Mouse (Mus musculus) lung, embryonic 14.5 days (tissue): ENCODE measurements at regions not wholly inside any gene's neighbourhood (a gene's known extent, or its start where the extent isn't known, plus 50 kb on each side); places are given as distances from the start of the nearest gene placed in this dataset.

Experiments used
- ATAC-seq: fragments of 200-750 bp; cut with Nextera tagmentation; 2 replicates; pipeline ENCODE4 v1.8.0; 2017; ENCODE audit warnings: mild to moderate bottlenecking, moderate TSS enrichment, moderate library complexity; ENCODE audit not compliant: insufficient read depth
- DNase-seq: peaks from one replicate; pipeline ENCODE4 v3.0.0-alpha.2; 2015
- H3K27ac ChIP-seq: fragments of 300-500 bp; sonication (generic); 2 replicates; pipeline ENCODE4 v1.5.1; 2014; ENCODE audit warnings: low read depth, mild to moderate bottlenecking, moderate library complexity
- H3K27me3 ChIP-seq: fragments of 300-500 bp; sonication (generic); 2 replicates; pipeline ENCODE4 v1.6.1; 2014; ENCODE audit warnings: low read length, control low read depth; ENCODE audit not compliant: insufficient read depth
- H3K36me3 ChIP-seq: fragments of 300-500 bp; sonication (generic); 2 replicates; pipeline ENCODE4 v1.6.1; 2014; ENCODE audit warnings: control low read depth; ENCODE audit not compliant: insufficient read depth
- H3K4me1 ChIP-seq: fragments of 300-500 bp; sonication (generic); 2 replicates; pipeline ENCODE4 v1.6.1; 2014; ENCODE audit warnings: antibody characterized with exemption, control low read depth; ENCODE audit not compliant: insufficient read depth
- H3K4me2 ChIP-seq: fragments of 300-500 bp; sonication (generic); 2 replicates; pipeline ENCODE4 v1.6.1; 2014; ENCODE audit warnings: mild to moderate bottlenecking
- H3K4me3 ChIP-seq: fragments of 300-500 bp; sonication (generic); 2 replicates; pipeline ENCODE4 v1.5.1; 2014; ENCODE audit warnings: low read depth, low read length
- H3K9ac ChIP-seq: fragments of 300-500 bp; sonication (generic); 2 replicates; pipeline ENCODE4 v1.6.1; 2014
- H3K9me3 ChIP-seq: fragments of 300-500 bp; sonication (generic); 2 replicates; pipeline ENCODE4 v1.6.1; 2016; ENCODE audit warnings: low read depth, low read length, control low read depth
- CTCF ChIP-seq: IDR thresholded peaks from 2 replicates; pipeline ENCODE4 v1.5.1; 2016; ENCODE audit warnings: antibody characterized with exemption, low read depth
- WGBS: fragments of 180-500 bp; shearing (Covaris S2); extraction: QIAGEN DNeasy Blood & Tissue Kit; methylation state at CpG from one replicate; pipeline ENCODE4 v1.1.7; 2014; 5-methylcytosine and 5-hydroxymethylcytosine counted together

DNA sequence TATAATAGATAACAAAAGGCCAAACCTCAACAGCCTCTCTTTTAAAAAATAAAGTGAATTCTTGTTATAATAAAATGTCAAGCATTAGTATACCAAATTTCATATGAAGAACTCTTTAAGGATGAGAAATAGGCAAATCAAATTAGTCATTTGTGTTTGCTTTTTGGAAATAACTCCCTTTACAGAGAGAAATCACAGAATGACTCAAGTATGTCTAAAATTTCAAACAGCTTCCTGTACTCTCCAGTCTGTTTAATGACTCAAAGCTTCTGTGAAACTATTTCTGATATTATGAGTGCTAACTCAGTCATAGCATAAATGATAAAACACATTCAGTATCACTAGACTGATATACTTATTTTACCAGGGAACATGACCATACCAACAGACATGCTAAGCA is 217.7 kb downstream of the Rps12 start:
- H3K36me3 ChIP-seq: no peaks in the 10 kb centered on the region
- TF ChIP-seq CTCF: no peak
- DNase-seq: no peak

DNA sequence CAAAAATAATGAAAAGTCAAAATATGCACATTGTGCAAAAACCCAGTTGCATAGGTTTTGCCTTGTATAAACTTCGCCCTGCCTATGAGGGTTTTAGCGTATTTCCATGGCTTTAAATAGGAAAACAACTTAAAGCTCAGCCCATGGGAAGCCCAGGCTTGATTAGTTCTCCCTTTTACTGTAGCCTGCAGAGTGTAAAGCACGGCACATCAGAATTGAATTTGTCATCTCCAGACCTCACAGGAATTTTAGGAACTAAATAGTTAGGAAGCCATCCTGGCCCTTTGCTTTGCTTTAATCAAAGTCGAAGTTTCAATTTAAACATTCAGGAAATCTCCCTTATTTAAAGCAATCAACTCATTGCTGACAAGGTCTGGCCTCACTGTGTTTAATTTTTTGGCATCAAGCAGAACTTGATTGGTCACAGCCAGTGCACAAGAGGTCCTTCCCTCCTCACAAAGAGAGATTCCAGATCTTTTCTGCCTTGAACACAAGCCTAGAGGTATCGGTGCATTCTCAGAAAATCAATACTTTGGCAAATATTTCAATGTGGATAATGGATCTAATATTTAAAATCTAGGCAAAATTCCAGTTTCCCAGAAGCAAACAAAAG is 211.8 kb upstream of the Eya4 start:
- Histone ChIP-seq H3K36me3 (no peaks in the 10 kb centered on the region), H3K4me3 (no peak overlapping the region), H3K9ac (no peak overlapping the region), H3K9me3 (no peaks in the 10 kb centered on the region), H3K4me2 (no peak overlapping the region), H3K4me1 (peaks cover 4% of the 10 kb centered on the region; the same call in 1 of the 2 replicates), H3K27ac (no peak overlapping the region), H3K27me3 (no peaks in the 10 kb centered on the region)
- ATAC-seq (no peak), DNase-seq (no peak)
- TF ChIP-seq CTCF: no peak
- WGBS: 77% methylated on average over 5 of the region's 5 CpGs

More for the DNA sequence above, 217.7 kb downstream of the Rps12 start:
- Histone ChIP-seq H3K4me1 (no peaks in the 10 kb centered on the region), H3K4me3 (no peak overlapping the region), H3K9ac (no peak overlapping the region), H3K4me2 (no peak overlapping the region), H3K27ac (no peak overlapping the region), H3K27me3 (no peaks in the 10 kb centered on the region), H3K9me3 (no peaks in the 10 kb centered on the region)
- ATAC-seq: no peak

DNA sequence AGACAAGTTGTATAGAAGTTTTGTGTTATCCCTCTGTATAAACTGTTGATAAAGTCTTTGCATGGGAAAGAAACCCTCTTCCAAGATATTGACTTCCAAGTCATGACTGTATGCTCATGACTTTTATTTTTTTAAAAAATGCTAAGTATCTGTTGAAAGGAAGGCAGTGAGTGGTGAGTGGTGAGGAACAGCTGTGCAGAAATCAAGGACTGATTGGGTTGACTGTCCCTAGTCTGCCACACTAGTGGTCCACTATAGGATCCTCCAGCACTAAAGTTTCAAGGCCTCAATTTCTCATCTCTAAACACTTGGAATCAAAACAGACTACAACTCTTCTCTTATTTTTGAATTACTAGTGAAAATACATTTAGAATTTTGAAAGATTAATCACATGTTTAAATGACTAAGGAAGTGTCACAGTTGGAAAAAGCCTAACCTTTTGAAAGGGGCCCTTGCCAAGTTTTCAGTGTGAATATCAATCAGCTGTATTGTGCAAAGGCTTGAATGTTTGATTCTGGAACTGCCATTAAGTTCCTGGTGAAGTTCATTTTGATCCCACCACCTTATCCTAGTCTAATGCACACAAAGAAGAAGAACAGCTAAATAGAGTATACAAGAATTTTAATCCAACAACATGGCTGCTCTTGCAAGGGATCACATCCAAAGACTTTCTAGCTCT is 209.5 kb upstream of the Eya4 start:
- TF ChIP-seq CTCF: no peak
- ATAC-seq (peak; percentile 91), DNase-seq (peak; percentile 84)
- Histone ChIP-seq H3K27me3 (no peaks in the 10 kb centered on the region), H3K36me3 (no peaks in the 10 kb centered on the region), H3K27ac (no peak overlapping the region), H3K4me1 (peaks cover 7% of the 10 kb centered on the region; the same call in 1 of the 2 replicates), H3K9me3 (no peaks in the 10 kb centered on the region), H3K4me2 (no peak overlapping the region), H3K9ac (no peak overlapping the region), H3K4me3 (no peak overlapping the region)

DNA sequence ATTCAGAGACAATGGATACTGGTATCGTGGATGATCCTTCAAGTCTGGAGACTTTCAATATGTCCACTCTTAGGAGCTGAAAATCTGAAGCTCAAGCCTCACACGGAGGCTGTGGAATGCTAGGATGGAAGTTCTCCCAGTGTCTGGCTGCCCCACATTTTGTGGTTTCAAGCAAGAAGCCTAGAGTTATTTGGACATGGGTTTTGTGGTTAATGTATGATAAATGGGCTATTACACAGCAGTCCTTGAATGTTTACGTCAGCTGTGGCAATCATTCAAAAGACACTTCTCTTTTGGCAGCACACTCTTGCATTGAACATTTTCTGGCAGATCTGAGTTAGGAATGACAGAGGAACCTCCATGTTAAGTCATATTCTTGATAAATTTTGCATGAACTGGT is 207.2 kb upstream of the Eya4 start:
- no peaks in the 10 kb centered on the region for H3K36me3 ChIP-seq
- DNase-seq: peak; percentile 91
- no peak overlapping the region for H3K27ac ChIP-seq
- WGBS: 38% methylated on average over 3 of the region's 3 CpGs
- peaks cover 9% of the 10 kb centered on the region; the same call in 1 of the 2 replicates for H3K4me1 ChIP-seq
- H3K4me3 ChIP-seq: no peak overlapping the region
- TF ChIP-seq CTCF: no peak
- no peak overlapping the region for H3K4me2 ChIP-seq
- no peaks in the 10 kb centered on the region for H3K9me3 ChIP-seq
- H3K27me3 ChIP-seq: no peaks in the 10 kb centered on the region
- ATAC-seq: peak; percentile 71; the same call in 1 of the 2 replicates
- H3K9ac ChIP-seq: no peak overlapping the region

DNA sequence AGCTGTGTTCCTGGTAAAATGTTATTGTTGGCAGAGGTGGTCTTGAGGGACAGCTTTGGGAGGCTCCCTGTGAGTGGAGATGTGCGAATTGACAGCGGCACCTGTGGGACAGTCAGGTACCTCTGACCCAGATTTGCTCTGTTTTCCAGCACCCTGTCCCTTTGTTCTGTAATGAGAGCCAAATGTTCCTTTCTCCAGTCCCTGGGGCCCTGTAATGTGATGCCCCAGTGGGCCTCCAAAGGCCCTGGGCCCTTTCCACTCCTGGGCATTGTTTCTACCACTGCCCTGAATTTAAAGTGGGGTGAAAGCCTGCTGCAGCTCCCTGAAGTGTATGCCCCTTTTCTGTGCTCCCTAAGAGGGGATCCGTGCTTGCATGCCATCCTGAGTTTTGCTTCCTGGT is 198.6 kb upstream of the Eya4 start:
- no peak overlapping the region for H3K9ac ChIP-seq
- H3K27me3 ChIP-seq: no peaks in the 10 kb centered on the region
- no peaks in the 10 kb centered on the region for H3K36me3 ChIP-seq
- peaks cover 4% of the 10 kb centered on the region; the same call in 1 of the 2 replicates for H3K4me1 ChIP-seq
- WGBS: 37% methylated on average over 3 of the region's 3 CpGs
- no peak overlapping the region for H3K27ac ChIP-seq
- no peak for ATAC-seq
- DNase-seq: no peak
- no peak overlapping the region for H3K4me2 ChIP-seq
- H3K4me3 ChIP-seq: no peak overlapping the region
- no peaks in the 10 kb centered on the region for H3K9me3 ChIP-seq
- TF ChIP-seq CTCF: no peak

DNA sequence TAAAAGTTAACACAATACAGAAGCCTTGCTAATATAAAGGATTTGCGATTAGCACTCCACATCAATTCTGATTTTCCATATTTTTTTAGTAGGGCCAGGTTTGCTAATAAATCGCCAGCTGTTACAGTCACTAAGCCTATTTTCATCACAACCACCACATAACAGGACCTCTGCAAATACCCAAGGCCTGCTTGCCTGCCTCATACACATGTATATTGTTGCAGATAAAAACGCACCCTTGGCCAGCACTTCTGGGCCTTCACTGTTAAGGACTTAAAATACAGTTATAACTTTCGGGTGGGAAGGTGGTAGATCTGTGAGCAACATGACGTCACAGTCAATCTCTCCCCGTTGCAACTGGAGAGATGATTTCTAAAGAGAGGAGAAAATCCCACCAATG is 197.7 kb upstream of the Eya4 start:
- H3K9ac ChIP-seq: no peak overlapping the region
- H3K27me3 ChIP-seq: no peaks in the 10 kb centered on the region
- H3K9me3 ChIP-seq: no peaks in the 10 kb centered on the region
- DNase-seq: no peak
- peaks cover 4% of the 10 kb centered on the region; the same call in 1 of the 2 replicates for H3K4me1 ChIP-seq
- no peak overlapping the region for H3K4me2 ChIP-seq
- 71% methylated on average over 6 of the region's 6 CpGs for WGBS
- H3K27ac ChIP-seq: no peak overlapping the region
- TF ChIP-seq CTCF: no peak
- H3K4me3 ChIP-seq: no peak overlapping the region
- no peak for ATAC-seq
- H3K36me3 ChIP-seq: no peaks in the 10 kb centered on the region

DNA sequence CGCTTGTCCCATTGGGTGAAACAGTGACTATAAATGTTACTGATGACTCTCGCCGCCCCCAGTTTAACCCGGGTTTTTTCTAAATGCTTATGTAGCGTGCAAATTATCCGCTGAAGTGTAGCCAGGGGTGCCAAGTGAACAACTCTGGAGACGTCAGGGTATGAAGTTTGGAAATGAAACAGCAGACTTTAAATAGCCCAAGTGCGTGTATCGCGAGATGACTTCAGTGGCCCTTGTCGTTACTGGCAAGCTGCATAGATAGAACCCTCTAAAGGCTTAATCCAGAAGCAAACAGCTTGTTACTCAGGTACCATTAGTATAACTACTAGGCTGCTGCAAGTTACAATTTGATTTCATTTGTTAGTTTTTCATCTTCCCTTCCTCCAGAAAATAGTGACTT is 192.1 kb upstream of the Eya4 start:
- no peaks in the 10 kb centered on the region for H3K36me3 ChIP-seq
- H3K27me3 ChIP-seq: no peaks in the 10 kb centered on the region
- 78% methylated on average over 11 of the region's 11 CpGs for WGBS
- no peak overlapping the region for H3K4me2 ChIP-seq
- ATAC-seq (no peak), DNase-seq (no peak)
- H3K9ac ChIP-seq: no peak overlapping the region
- H3K27ac ChIP-seq: no peak overlapping the region
- no peak for TF ChIP-seq CTCF
- H3K9me3 ChIP-seq: no peaks in the 10 kb centered on the region
- no peak overlapping the region for H3K4me3 ChIP-seq
- no peaks in the 10 kb centered on the region for H3K4me1 ChIP-seq
